Mouse (Mus musculus): ENCODE data around the gene Sox18. TPM values are rescaled to one million over a fixed set of nuclear protein-coding genes. Genes with fewer than 3 reads are reported as not detected.

Sox18 gene
- polyA plus RNA-seq, 1 experiment from 2014 or later, result 28.5 TPM

DNA sequence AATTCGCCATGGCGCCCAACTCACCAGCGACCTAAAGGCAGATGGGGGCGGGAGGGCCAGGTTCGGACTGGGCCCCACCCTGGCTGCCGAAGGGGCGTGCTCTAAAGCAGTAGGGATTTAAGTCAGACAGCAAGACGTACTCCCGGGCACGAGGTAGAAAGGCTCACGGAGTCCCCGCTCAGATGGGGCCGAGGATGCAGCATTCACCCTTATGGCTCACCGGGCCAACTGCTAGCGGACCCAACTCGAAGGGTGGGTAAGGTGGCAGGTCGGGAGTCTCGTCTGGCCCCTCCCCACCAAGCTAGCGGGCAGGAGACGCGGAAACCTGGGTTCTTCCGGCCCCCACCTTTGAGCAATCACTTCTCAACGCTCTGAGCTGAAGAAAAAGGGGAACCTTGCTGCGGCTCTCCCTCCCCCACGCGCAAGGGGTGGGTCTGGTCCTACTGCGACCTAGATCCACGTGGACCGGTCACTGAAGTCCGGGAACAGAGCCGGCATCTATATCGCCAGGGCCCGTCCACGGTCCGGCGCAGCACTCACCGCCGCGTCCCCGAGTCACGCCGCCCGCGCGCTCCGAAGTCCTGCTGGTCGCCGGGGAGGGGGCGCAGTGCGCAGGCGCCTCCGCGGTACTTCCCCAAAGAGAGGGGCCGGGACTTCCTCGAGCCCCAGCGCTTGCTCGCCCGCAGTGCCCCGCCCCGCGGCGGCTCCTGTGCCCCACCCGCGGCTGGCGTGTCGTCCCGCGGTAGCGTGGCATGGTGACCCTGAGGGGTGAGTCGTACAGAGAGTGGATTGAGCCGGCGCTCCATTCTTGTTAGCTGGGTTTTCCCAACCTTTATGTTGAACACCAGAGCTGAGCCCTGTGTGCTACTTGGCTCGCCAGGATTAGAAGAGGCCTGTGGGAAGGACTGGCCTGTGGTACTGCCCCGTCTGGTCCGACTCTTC lies 22.2 kb upstream of the Sox18 start, which contains the start of gene Rgs19:
Rgs19 (minus strand) TSS at position 639 of the 942 bp plus-strand sequence.
- peaks cover 31% of the 10 kb centered on the region for H3K36me3 ChIP-seq
- peak within 1 kb of the TSS; percentile 74 for H3K4me3 ChIP-seq
- H3K4me1 ChIP-seq, result peaks cover 26% of the 10 kb centered on the region
- no peaks in the 10 kb centered on the region for H3K9me3 ChIP-seq
- peak; percentile 88 for ATAC-seq (ENCODE audit: low FRiP score, low read depth)
- peak within 1 kb of the TSS; percentile 80 for H3K9ac ChIP-seq
- WGBS, result under 1% methylated on average over 75 of the region's 75 CpGs
- peak within 1 kb of the TSS; percentile 58; the same call in 1 of the 2 replicates for H3K27ac ChIP-seq
- 0 out of 2 replicates have a peak, but pooled peaks cover 13% of the 10 kb centered on the region for H3K27me3 ChIP-seq
- peak within 1 kb of the TSS; percentile 85 for H3K4me2 ChIP-seq (replicated peaks)

DNA sequence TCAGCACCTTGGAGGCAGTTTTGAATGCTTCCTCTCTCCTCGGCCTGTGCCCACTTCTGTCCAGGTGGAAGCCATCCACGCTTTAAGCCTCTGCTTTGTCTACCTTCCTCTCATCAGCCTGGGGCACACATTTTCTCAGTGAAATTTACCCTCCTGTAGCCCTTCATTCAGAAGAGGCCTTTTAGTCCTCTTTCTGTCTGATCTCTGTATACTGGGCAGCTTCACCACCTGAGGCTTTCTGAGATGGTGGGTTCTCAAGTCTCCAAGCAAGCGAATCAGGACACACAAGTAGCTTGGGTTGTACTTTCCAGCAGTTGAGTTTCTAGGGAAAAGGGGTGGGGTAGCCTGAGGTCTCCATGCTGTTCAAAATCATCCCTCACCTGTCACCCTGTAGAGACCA lies 20.9 kb upstream of the Sox18 start:
- Histone ChIP-seq H3K4me1 (peaks cover 26% of the 10 kb centered on the region), H3K27me3 (0 out of 2 replicates have a peak, but pooled peaks cover 10% of the 10 kb centered on the region), H3K27ac (no peak overlapping the region), H3K4me3 (peak overlapping the region; percentile 74), H3K36me3 (peaks cover 44% of the 10 kb centered on the region), H3K9ac (peak overlapping the region; percentile 80), H3K9me3 (no peaks in the 10 kb centered on the region), H3K4me2 (replicated peaks) (peak overlapping the region; percentile 85)
- ATAC-seq (ENCODE audit: low FRiP score, low read depth), result no peak
- 93% methylated on average over 3 of the region's 3 CpGs for WGBS

GRCm38 (mm10) chr2:181691571-181691970 lies 20.1 kb upstream of the Sox18 start:
- no peak overlapping the region for H3K27ac ChIP-seq
- peak overlapping the region; percentile 80; the same call in 1 of the 2 replicates for H3K9ac ChIP-seq
- H3K4me3 ChIP-seq, result no peak overlapping the region
- ATAC-seq (ENCODE audit: low FRiP score, low read depth), result no peak
- H3K4me2 ChIP-seq (replicated peaks), result no peak overlapping the region
- H3K36me3 ChIP-seq, result peaks cover 51% of the 10 kb centered on the region
- H3K4me1 ChIP-seq, result peaks cover 26% of the 10 kb centered on the region
- WGBS, result 87% methylated on average over 4 of the region's 4 CpGs
- H3K27me3 ChIP-seq, result 0 out of 2 replicates have a peak, but pooled peaks cover 9% of the 10 kb centered on the region
- no peaks in the 10 kb centered on the region for H3K9me3 ChIP-seq

DNA sequence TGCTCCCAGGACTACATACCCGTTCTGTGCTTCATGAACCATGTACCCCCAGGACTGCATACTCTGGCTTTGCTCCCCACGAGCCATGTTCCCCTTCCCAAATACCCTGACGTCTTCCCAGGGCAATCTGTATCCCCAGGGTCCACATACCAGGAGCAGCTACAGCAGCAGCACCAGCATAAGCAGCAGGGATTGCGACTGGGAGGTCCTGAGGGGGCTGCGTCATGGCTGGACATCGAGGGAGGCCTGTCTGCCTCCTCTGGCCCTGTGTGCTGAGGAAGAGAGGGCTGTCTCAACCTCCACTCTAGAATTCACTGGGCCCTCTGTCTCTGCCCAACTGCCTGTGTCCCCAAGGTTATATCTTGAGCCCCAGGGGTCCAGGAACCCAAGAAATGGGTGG lies 19.6 kb upstream of the Sox18 start:
- no peak overlapping the region for H3K4me3 ChIP-seq
- no peaks in the 10 kb centered on the region for H3K9me3 ChIP-seq
- H3K36me3 ChIP-seq, result peaks cover 56% of the 10 kb centered on the region
- H3K4me2 ChIP-seq (replicated peaks), result no peak overlapping the region
- 0 out of 2 replicates have a peak, but pooled peaks cover 9% of the 10 kb centered on the region for H3K27me3 ChIP-seq
- peaks cover 26% of the 10 kb centered on the region for H3K4me1 ChIP-seq
- H3K27ac ChIP-seq, result no peak overlapping the region
- ATAC-seq (ENCODE audit: low FRiP score, low read depth), result no peak
- peak overlapping the region; percentile 31; the same call in 1 of the 2 replicates for H3K9ac ChIP-seq
- WGBS, result 90% methylated on average over 6 of the region's 6 CpGs

DNA sequence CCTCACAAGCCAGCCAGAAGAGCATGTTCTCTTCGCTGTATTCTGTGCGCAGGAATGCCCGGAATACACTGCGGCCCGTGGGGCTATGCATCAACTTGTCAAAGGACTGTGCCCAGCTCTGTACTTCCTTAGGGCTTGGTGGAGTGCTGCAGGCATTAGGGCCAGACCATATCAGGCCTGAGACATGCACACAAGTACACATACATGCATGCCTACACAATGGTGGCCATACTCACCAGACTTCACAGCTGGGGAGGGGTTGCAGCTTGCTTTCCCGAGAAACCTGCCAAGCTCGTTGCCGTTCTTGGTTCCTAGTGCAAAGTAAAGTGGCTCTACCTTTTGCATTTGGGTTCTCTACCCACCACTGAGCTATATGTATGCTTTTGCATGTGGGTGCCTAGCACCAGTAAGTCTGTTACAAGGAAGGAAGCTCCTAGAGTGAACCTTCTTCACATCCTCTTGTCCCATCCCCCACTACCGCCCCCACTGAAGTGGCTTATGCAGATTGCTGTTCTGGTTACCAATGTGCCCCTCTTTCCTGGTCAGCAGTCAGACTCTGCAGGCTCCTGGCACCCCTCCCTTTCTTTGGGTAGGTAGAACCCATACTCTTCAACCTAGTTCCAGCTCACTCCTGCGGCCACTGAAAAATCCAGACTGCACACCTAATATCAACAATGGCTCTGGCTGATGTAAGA lies 18.2 kb upstream of the Sox18 start:
- Histone ChIP-seq H3K9ac (no peak overlapping the region), H3K27me3 (no peaks in the 10 kb centered on the region), H3K4me2 (replicated peaks) (no peak overlapping the region), H3K4me3 (no peak overlapping the region), H3K36me3 (peaks cover 69% of the 10 kb centered on the region), H3K27ac (no peak overlapping the region), H3K4me1 (peaks cover 24% of the 10 kb centered on the region), H3K9me3 (no peaks in the 10 kb centered on the region)
- WGBS, result 88% methylated on average over 10 of the region's 10 CpGs
- ATAC-seq (ENCODE audit: low FRiP score, low read depth), result no peak

- no peak overlapping the region for H3K4me3 ChIP-seq
- peaks cover 12% of the 10 kb centered on the region for H3K4me1 ChIP-seq
- peaks cover 72% of the 10 kb centered on the region for H3K36me3 ChIP-seq
- no peak overlapping the region for H3K9ac ChIP-seq
- no peaks in the 10 kb centered on the region for H3K9me3 ChIP-seq
- no peak overlapping the region for H3K27ac ChIP-seq
- H3K27me3 ChIP-seq, result no peaks in the 10 kb centered on the region
- H3K4me2 ChIP-seq (replicated peaks), result no peak overlapping the region
- ATAC-seq (ENCODE audit: low FRiP score, low read depth), result no peak
- 93% methylated on average over 8 of the region's 8 CpGs for WGBS
These were observed 16.1 kb upstream of the Sox18 start for GRCm38 (mm10) chr2:181687586-181687985.

DNA sequence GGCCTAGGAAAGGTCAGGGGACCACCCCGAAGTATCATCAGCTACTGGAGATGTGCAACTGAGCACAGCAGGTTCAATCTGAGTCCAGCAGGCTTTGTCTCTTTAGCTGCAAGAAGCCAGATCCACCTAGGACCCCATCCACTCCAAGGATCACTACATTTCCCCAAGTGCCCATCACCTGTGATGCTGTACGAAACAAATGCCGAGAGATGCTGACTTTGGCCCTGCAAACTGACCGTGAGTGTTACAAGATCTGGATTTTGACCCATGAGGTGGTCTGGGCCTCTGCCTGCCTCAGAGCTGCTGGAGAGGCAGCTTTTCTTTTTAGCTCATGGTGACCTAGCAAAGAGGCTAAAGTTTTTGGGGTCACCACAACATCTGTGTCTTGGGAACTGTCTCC lies 14.2 kb upstream of the Sox18 start:
- H3K9me3 ChIP-seq, result no peaks in the 10 kb centered on the region
- no peak overlapping the region for H3K9ac ChIP-seq
- H3K4me3 ChIP-seq, result no peak overlapping the region
- peaks cover 8% of the 10 kb centered on the region for H3K4me1 ChIP-seq
- WGBS, result 94% methylated on average over 4 of the region's 4 CpGs
- H3K36me3 ChIP-seq, result peaks cover 62% of the 10 kb centered on the region
- H3K27me3 ChIP-seq, result no peaks in the 10 kb centered on the region
- ATAC-seq (ENCODE audit: low FRiP score, low read depth), result no peak
- H3K4me2 ChIP-seq (replicated peaks), result no peak overlapping the region
- H3K27ac ChIP-seq, result no peak overlapping the region

- H3K36me3 ChIP-seq, result peaks cover 52% of the 10 kb centered on the region
- H3K4me2 ChIP-seq (replicated peaks), result no peak overlapping the region
- no peak overlapping the region for H3K9ac ChIP-seq
- ATAC-seq (ENCODE audit: low FRiP score, low read depth), result no peak
- H3K27me3 ChIP-seq, result no peaks in the 10 kb centered on the region
- H3K4me1 ChIP-seq, result peaks cover 10% of the 10 kb centered on the region
- no peak overlapping the region for H3K27ac ChIP-seq
- no peak overlapping the region for H3K4me3 ChIP-seq
- WGBS, result 79% methylated on average over 1 of the region's 1 CpGs
- H3K9me3 ChIP-seq, result no peaks in the 10 kb centered on the region
These were observed 13.3 kb upstream of the Sox18 start for GRCm38 (mm10) chr2:181684713-181685112.

GRCm38 (mm10) chr2:181683381-181683780 lies 11.9 kb upstream of the Sox18 start:
- no peaks in the 10 kb centered on the region for H3K27me3 ChIP-seq
- ATAC-seq (ENCODE audit: low FRiP score, low read depth), result no peak
- 68% methylated on average over 4 of the region's 4 CpGs for WGBS

DNA sequence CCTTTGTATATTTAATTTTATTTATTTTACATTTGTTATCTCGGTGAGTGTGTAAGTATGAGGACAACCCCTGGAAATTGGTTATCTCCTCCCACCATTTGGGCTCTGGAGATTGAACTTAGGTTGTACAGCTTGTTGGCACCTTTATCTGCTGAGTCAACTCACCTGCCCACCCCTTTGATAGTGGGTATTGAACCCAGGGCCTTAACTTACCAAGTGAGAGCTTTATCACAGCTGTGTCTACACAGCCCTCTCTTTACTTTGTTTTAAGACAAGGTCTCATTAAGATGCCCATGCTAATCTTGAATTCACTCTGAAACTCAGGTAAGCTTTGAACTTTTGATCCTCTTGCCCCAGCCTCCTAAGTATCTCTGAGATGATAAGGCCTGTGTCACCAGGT lies 10.5 kb upstream of the Sox18 start:
- H3K27me3 ChIP-seq, result no peaks in the 10 kb centered on the region
- H3K4me1 ChIP-seq, result peaks cover 16% of the 10 kb centered on the region
- no peak overlapping the region for H3K4me3 ChIP-seq
- H3K36me3 ChIP-seq, result peaks cover 25% of the 10 kb centered on the region
- H3K27ac ChIP-seq, result no peak overlapping the region
- no peak for ATAC-seq (ENCODE audit: low FRiP score, low read depth)
- H3K9ac ChIP-seq, result no peak overlapping the region
- 97% methylated on average over 1 of the region's 1 CpGs for WGBS
- no peak overlapping the region for H3K4me2 ChIP-seq (replicated peaks)
- no peaks in the 10 kb centered on the region for H3K9me3 ChIP-seq

More at GRCm38 (mm10) chr2:181683381-181683780, 11.9 kb upstream of the Sox18 start:
- Histone ChIP-seq H3K4me1 (peaks cover 16% of the 10 kb centered on the region), H3K9me3 (no peaks in the 10 kb centered on the region), H3K4me3 (no peak overlapping the region), H3K27ac (no peak overlapping the region), H3K9ac (no peak overlapping the region), H3K4me2 (replicated peaks) (no peak overlapping the region), H3K36me3 (peaks cover 39% of the 10 kb centered on the region)

GRCm38 (mm10) chr2:181680716-181681117 lies 9.3 kb upstream of the Sox18 start:
- no peaks in the 10 kb centered on the region for H3K9me3 ChIP-seq
- WGBS, result 13% methylated on average over 7 of the region's 7 CpGs
- H3K27ac ChIP-seq, result no peak overlapping the region
- no peaks in the 10 kb centered on the region for H3K27me3 ChIP-seq
- H3K4me2 ChIP-seq (replicated peaks), result peak overlapping the region; percentile 90
- peak overlapping the region; percentile 88 for H3K9ac ChIP-seq
- no peak for ATAC-seq (ENCODE audit: low FRiP score, low read depth)
- peaks cover 17% of the 10 kb centered on the region for H3K4me1 ChIP-seq
- peaks cover 13% of the 10 kb centered on the region; the same call in 1 of the 2 replicates for H3K36me3 ChIP-seq
- peak overlapping the region; percentile 70 for H3K4me3 ChIP-seq

Data from limb, embryonic 13.5 days (tissue).